Mouse (Mus musculus): ENCODE measurements around the gene Senp8. TPM values are rescaled to one million over a fixed set of nuclear protein-coding genes. Genes with fewer than 3 reads are reported as not detected.

Senp8 gene
- polyA plus RNA-seq, 1 experiment from 2014 or later = 13.0 TPM

Other genes starting within 250 kb of the Senp8 start
- 74.7 and 81.6 TPM in 2 replicates for gene Hexa, start 211.2 kb downstream of the Senp8 start, polyA plus RNA-seq (2016; fragmentation: Nextera tagmentation; extraction: Ambion mirVana)
- gene Tmem202, start 210.9 kb downstream of the Senp8 start, polyA plus RNA-seq (2016; fragmentation: Nextera tagmentation; extraction: Ambion mirVana) = 0.64 TPM in 1 of 2 replicates, not detected in the other
- not detected in 2 replicates for gene Celf6, start 172.8 kb downstream of the Senp8 start, polyA plus RNA-seq (2016; fragmentation: Nextera tagmentation; extraction: Ambion mirVana)
- 19.5 and 20.0 TPM in 2 replicates for gene Parp6, start 133.4 kb downstream of the Senp8 start, polyA plus RNA-seq (2016; fragmentation: Nextera tagmentation; extraction: Ambion mirVana)
- gene Pkm, start 94.3 kb downstream of the Senp8 start, polyA plus RNA-seq (2016; fragmentation: Nextera tagmentation; extraction: Ambion mirVana) = 1,832 and 1,839 TPM in 2 replicates
- 0.32 TPM in 1 of 2 replicates, not detected in the other for gene Gramd2, start 70.6 kb downstream of the Senp8 start, polyA plus RNA-seq (2016; fragmentation: Nextera tagmentation; extraction: Ambion mirVana)
- 10.9 and 11.7 TPM in 2 replicates for gene Myo9a, start 186 bp upstream of the Senp8 start, polyA plus RNA-seq (2016; fragmentation: Nextera tagmentation; extraction: Ambion mirVana)
- 0.09 TPM in 1 of 2 replicates, not detected in the other for gene Nr2e3, start 209.9 kb upstream of the Senp8 start, polyA plus RNA-seq (2016; fragmentation: Nextera tagmentation; extraction: Ambion mirVana)